Mouse (Mus musculus) E14TG2a.4 (cell line): ENCODE results near the gene Sox12.

Experiments
- CTCF ChIP-seq: conservative IDR thresholded peaks from 2 replicates; pipeline ENCODE4 v1.5.1; 2014; ENCODE audit warnings: low read length
- NANOG ChIP-seq: IDR thresholded peaks from 2 replicates; pipeline ENCODE4 v1.6.1; 2014; ENCODE audit warnings: borderline replicate concordance, low read length, mixed read lengths
- POU5F1 ChIP-seq: IDR thresholded peaks from 2 replicates; pipeline ENCODE4 v1.6.1; 2014; ENCODE audit warnings: low read length, borderline replicate concordance

DNA sequence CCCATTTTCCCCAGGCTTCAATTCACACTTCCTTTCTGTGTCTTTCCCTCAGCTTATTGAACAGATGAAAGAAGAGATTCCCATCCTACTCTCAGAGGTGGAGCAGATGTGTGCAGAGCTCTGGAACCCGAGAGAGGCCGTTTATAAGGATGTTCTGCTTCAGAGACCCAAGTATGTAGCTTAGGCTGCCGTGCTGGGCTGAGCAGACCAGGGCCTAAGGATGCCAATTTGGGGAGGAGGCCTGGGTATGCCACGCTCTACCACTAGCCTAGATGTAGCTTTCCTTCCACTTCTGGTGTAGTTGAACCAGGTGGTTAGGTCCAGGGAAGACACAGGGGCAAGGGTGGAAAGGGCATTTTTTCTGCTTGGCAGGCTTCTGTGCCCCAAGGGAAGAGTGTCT lies 44.5 kb upstream of the Sox12 start:
- no peak for TF ChIP-seq CTCF
- no peak for TF ChIP-seq NANOG
- TF ChIP-seq POU5F1: no peak
